Mouse (Mus musculus) heart, postnatal 0 days (tissue): ENCODE data around the gene Morn1. TPM values are rescaled to one million over a fixed set of nuclear protein-coding genes. Genes with fewer than 3 reads are reported as not detected.

Experiments
- ATAC-seq: fragments of 200-750 bp; cut with Nextera tagmentation; 2 replicates; pipeline ENCODE4 v1.8.0; 2017; ENCODE audit warnings: low read depth, moderate number of reproducible peaks, moderate library complexity; ENCODE audit not compliant: insufficient read depth
- DNase-seq: peaks from one replicate; pipeline ENCODE4 v3.0.0-alpha.2; 2016; ENCODE audit warnings: low spot score
- H3K27ac ChIP-seq: fragments of 300-500 bp; sonication (generic); 2 replicates; pipeline ENCODE4 v1.5.1; 2014; ENCODE audit warnings: low read depth, mild to moderate bottlenecking
- H3K27me3 ChIP-seq: fragments of 300-500 bp; sonication (generic); 2 replicates; pipeline ENCODE4 v1.6.1; 2014; ENCODE audit warnings: low read length, mixed read lengths; ENCODE audit not compliant: control insufficient read depth, insufficient read depth
- H3K36me3 ChIP-seq: fragments of 300-500 bp; sonication (generic); replicated peaks from 2 replicates; pipeline ENCODE4 v1.6.1; 2014; ENCODE audit warnings: low read length, mixed read lengths; ENCODE audit not compliant: control insufficient read depth, insufficient read depth
- H3K4me1 ChIP-seq: fragments of 300-500 bp; sonication (generic); 2 replicates; pipeline ENCODE4 v1.6.1; 2014; ENCODE audit warnings: antibody characterized with exemption; ENCODE audit not compliant: control insufficient read depth, insufficient read depth
- H3K4me2 ChIP-seq: fragments of 300-500 bp; sonication (generic); 2 replicates; pipeline ENCODE4 v1.6.1; 2014; ENCODE audit warnings: low read depth, mild to moderate bottlenecking, low read length, moderate library complexity
- H3K4me3 ChIP-seq: fragments of 300-500 bp; sonication (generic); 2 replicates; pipeline ENCODE4 v1.5.1; 2014; ENCODE audit warnings: low read depth, low read length
- H3K9ac ChIP-seq: fragments of 300-500 bp; sonication (generic); replicated peaks from 2 replicates; pipeline ENCODE4 v1.6.1; 2014; ENCODE audit warnings: low read depth, low read length, mixed read lengths
- H3K9me3 ChIP-seq: fragments of 300-500 bp; sonication (generic); replicated peaks from 2 replicates; pipeline ENCODE4 v1.6.1; 2016; ENCODE audit warnings: low read length; ENCODE audit not compliant: control insufficient read depth
- CTCF ChIP-seq: IDR thresholded peaks from 2 replicates; pipeline ENCODE4 v1.5.1; 2016; ENCODE audit warnings: antibody characterized with exemption, control low read depth, low read depth
- EP300 ChIP-seq: IDR thresholded peaks from 2 replicates; pipeline ENCODE4 v1.6.1; 2016; ENCODE audit warnings: antibody characterized with exemption, low read depth
- WGBS: fragments of 180-500 bp; shearing (Covaris S2); extraction: QIAGEN DNeasy Blood & Tissue Kit; methylation state at CpG from one replicate; pipeline ENCODE4 v1.1.7; 2014; 5-methylcytosine and 5-hydroxymethylcytosine counted together
- polyA plus RNA-seq: library from polyadenylated mRNA; unstranded; fragments of >200 nt; fragmentation: Nextera tagmentation; extraction: Ambion mirVana; gene quantifications from 2 replicates; pipeline ENCODE4 v1.2.1, GENCODE M21; 2015
- total RNA-seq: library from RNA; depleted of rRNA; stranded (reverse); fragments of >200 nt; gene quantifications from 2 replicates; pipeline ENCODE4 v1.2.3, GENCODE M21; 2014; ENCODE audit warnings: low replicate concordance

Morn1 gene
- total and polyA plus RNA-seq, 2 experiments from 2014 or later = 2.4 TPM; not detected in 1

DNA sequence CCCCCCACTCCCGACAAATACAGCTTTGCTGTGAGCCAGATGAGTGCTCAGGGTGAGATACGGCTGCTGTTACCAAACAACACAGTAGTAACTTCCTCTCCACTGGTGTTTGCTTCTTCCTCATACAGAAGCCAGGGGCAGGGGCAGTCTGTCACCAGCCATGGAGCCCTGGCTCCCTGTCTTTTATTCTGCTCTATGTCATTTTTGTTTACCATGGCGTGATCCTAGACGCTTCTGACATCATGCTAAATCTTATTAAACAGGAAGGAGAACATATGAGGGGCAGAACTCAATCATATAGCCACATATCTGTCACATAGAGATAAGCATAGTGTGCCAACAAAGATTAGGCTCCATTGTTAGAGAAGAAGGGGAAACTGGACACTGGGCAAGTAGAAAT lies 30.2 kb downstream of the Morn1 start:
- ATAC-seq = no peak
- WGBS = 66% methylated on average over 4 of the region's 4 CpGs

DNA sequence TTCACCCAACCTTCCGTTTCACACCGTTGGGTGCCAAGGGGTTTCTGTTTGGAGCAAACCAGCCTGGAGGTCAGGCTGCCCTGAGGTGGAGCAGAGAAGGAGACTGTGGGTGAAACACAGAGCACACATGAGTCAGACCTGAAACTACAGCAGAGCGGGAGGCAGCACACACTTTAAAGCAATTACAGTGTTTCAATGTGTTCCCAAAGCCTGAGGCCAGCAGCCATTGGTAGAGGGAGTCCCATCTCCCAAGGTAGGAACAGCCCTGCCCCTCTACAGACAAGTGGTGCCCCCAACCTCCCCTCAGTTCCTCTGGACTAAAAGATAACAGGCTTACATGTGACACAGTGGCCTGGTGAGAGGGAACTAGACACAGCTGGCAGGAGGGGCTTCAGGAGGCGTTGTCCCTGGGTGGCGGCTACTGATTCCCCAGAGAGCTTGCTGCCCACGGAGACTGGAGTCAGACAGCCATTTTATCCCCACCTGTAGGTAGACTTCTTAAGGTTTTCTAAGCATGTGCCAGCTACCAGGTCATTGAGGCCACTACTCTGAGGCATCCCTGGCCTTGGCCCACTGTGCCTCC lies 31.1 kb downstream of the Morn1 start:
- no peak for ATAC-seq
- Histone ChIP-seq H3K27me3 (no peaks in the 10 kb centered on the region), H3K4me2 (no peak overlapping the region), H3K9ac (no peak overlapping the region), H3K27ac (no peak overlapping the region), H3K4me1 (peaks cover 5% of the 10 kb centered on the region), H3K4me3 (no peak overlapping the region), H3K9me3 (no peaks in the 10 kb centered on the region), H3K36me3 (no peaks in the 10 kb centered on the region)
- no peak for DNase-seq
- TF ChIP-seq EP300 = no peak
- 75% methylated on average over 6 of the region's 6 CpGs for WGBS

More for the DNA sequence above, 30.2 kb downstream of the Morn1 start:
- Histone ChIP-seq H3K4me2 (no peak overlapping the region), H3K4me1 (no peaks in the 10 kb centered on the region), H3K9me3 (no peaks in the 10 kb centered on the region), H3K36me3 (no peaks in the 10 kb centered on the region), H3K9ac (no peak overlapping the region), H3K27ac (no peak overlapping the region), H3K4me3 (no peak overlapping the region), H3K27me3 (no peaks in the 10 kb centered on the region)
- no peak for DNase-seq
- TF ChIP-seq CTCF = no peak
- no peak for TF ChIP-seq EP300

DNA sequence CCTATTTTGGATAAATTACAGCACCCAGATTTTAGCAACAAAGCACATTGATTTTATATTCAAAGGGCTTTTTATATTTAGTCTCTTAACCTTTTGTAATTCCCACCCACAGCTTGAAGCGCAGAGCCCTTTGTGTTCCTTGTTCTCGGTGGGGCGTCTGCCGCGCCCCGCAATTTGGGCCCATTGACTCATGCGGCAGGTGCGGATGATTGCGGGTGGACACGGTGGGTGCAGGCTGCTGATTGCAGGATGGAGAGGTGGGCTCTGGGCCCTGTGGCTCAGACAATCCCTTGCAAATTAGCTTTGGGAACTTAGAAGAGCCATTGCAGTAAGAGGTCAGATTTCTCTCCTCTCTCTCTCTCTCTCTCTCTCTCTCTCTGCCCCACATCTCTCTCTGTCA lies 31.9 kb downstream of the Morn1 start:
- Histone ChIP-seq H3K36me3 (no peaks in the 10 kb centered on the region), H3K27me3 (no peaks in the 10 kb centered on the region), H3K27ac (no peak overlapping the region), H3K9ac (no peak overlapping the region), H3K4me3 (no peak overlapping the region), H3K4me2 (no peak overlapping the region), H3K9me3 (no peaks in the 10 kb centered on the region), H3K4me1 (peaks cover 11% of the 10 kb centered on the region)
- TF ChIP-seq EP300 (no peak), CTCF (no peak)
- DNase-seq (no peak), ATAC-seq (no peak)
- WGBS = 95% methylated on average over 10 of the region's 10 CpGs

DNA sequence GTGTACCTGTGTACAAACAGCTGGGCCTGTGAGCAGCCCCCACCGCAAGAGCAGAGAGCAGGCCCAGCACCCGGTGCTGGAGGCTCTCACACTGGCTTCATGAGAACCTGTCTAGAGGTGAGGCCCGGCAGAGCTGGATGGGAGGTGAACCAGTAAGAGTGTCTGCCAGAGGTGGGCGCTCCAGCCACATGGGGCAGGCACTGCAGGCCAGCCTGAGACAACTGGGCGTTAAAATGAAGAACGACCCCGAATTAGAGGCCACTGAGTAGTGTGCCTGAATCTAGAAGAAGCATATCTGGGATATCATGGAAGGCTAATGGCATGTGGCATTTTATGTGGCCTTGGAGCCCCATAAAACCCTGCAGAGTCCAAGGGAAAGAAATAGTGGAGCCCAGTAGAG lies 33.7 kb downstream of the Morn1 start:
- H3K27me3 ChIP-seq = no peaks in the 10 kb centered on the region
- no peak overlapping the region for H3K9ac ChIP-seq
- no peak overlapping the region for H3K4me3 ChIP-seq
- peaks cover 11% of the 10 kb centered on the region for H3K4me1 ChIP-seq
- ATAC-seq = no peak
- DNase-seq = no peak
- no peak for TF ChIP-seq EP300
- TF ChIP-seq CTCF = no peak
- no peak overlapping the region for H3K4me2 ChIP-seq
- no peak overlapping the region for H3K27ac ChIP-seq
- H3K36me3 ChIP-seq = no peaks in the 10 kb centered on the region
- whole genome bisulfite sequencing = 82% methylated on average over 7 of the region's 7 CpGs
- no peaks in the 10 kb centered on the region for H3K9me3 ChIP-seq

DNA sequence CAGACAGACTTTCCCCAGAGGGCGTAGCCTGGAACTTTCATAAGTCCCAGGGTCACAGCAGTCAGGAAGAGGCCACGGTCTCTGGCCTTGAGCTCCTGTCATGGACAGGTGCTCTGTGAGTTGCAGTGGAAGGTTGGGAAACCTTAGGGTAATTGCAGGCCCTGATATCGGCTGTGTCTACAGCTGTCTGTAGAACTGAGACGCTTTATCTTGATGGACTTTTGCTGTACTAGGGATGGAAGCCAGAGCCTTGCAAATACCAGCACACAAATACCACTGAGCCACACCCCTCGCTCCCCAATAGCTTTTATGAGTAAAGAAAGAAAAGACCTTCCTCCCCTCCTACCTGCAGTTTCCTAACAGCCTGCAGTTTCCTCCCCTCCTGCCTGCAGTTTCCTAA lies 34.2 kb downstream of the Morn1 start:
- H3K4me3 ChIP-seq = no peak overlapping the region
- H3K27me3 ChIP-seq = no peaks in the 10 kb centered on the region
- no peak overlapping the region for H3K4me2 ChIP-seq
- no peaks in the 10 kb centered on the region for H3K9me3 ChIP-seq
- ATAC-seq (no peak), DNase-seq (no peak)
- no peak overlapping the region for H3K27ac ChIP-seq
- H3K4me1 ChIP-seq = peaks cover 11% of the 10 kb centered on the region
- no peaks in the 10 kb centered on the region for H3K36me3 ChIP-seq
- no peak for TF ChIP-seq CTCF
- no peak for TF ChIP-seq EP300
- WGBS = 63% methylated on average over 5 of the region's 5 CpGs
- no peak overlapping the region for H3K9ac ChIP-seq

DNA sequence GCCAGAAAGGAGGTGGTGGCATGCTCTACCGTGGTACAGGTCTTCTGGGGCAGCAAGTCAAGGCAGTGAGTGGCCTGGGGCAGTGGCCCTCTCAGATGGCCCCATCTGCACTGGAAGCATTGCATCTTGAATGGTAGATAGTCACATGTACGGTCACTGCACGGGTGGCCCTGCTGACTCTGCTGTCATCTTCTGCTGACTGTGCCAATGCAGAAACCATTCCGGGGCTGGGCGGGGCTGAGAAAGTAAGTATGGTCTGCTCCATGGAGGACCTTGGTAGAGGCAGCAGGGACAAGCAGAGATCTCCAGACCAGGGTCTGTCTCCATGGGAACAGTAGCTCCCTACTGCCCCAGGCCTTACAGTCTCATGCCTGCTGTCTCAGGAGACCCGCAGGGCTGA lies 34.8 kb downstream of the Morn1 start:
- ATAC-seq (no peak), DNase-seq (no peak)
- TF ChIP-seq CTCF = no peak
- TF ChIP-seq EP300 = no peak
- H3K9me3 ChIP-seq = no peaks in the 10 kb centered on the region
- 68% methylated on average over 6 of the region's 6 CpGs for WGBS
- no peaks in the 10 kb centered on the region for H3K27me3 ChIP-seq
- H3K4me2 ChIP-seq = no peak overlapping the region
- peaks cover 14% of the 10 kb centered on the region for H3K4me1 ChIP-seq
- H3K9ac ChIP-seq = no peak overlapping the region
- H3K4me3 ChIP-seq = no peak overlapping the region
- H3K36me3 ChIP-seq = no peaks in the 10 kb centered on the region
- no peak overlapping the region for H3K27ac ChIP-seq
